13 mouse cellular contexts compared by ENCODE assay signal in genomic region chr7:110823995-110824953, GRCm38 (mm10). TPM values are rescaled to one million over a fixed set of nuclear protein-coding genes. Genes with fewer than 3 reads are reported as not detected.
DNase-seq lines count a peak whose midpoint lies in the region; ATAC-seq lines count a peak whose summit lies in the region.
"Had no signal": no experiment of that assay in that cellular context is flagged by ENCODE, and none has a peak within 500 bp of the region (broad histone marks: within the 10 kb centered on the region; RNA-seq: fewer than 3 reads in every experiment).

No protein-coding gene starts in this region.

- ATAC-seq in heart, embryonic 15.5 days (replicated peaks; ENCODE audit: insufficient number of reproducible peaks, insufficient read depth, low FRiP score, low read depth) = no peak
- peak; percentile 66 for ATAC-seq in megakaryocyte progenitor cell, adult 5-6 weeks (replicated peaks; ENCODE audit: poor library complexity)
- ATAC-seq: forebrain, embryonic 15.5 days had no signal

- H3K27me3 ChIP-seq in heart, embryonic 15.5 days = no peaks in the 10 kb centered on the region
- H3K27me3 ChIP-seq: embryonic facial prominence, embryonic 13.5 days; forebrain, embryonic 15.5 days; lung, embryonic 15.5 days had no signal

- WGBS in heart, embryonic 15.5 days = 74% methylated on average over 8 of the region's 8 CpGs

- H3K9ac ChIP-seq in heart, embryonic 15.5 days = no peak overlapping the region
- H3K9ac ChIP-seq: embryonic facial prominence, embryonic 13.5 days; forebrain, embryonic 15.5 days; lung, embryonic 15.5 days had no signal

- H3K27ac ChIP-seq in heart, embryonic 15.5 days = peak overlapping the region; percentile 11; the same call in 1 of the 2 replicates
- peak overlapping the region; percentile 77 for H3K27ac ChIP-seq in brown adipose tissue, adult 24 weeks (replicated peaks; ENCODE audit: low read depth, low read length)
- H3K27ac ChIP-seq: embryonic facial prominence, embryonic 13.5 days; forebrain, embryonic 15.5 days; lung, embryonic 15.5 days had no signal

- H3K36me3 ChIP-seq in heart, embryonic 15.5 days = peaks cover 22% of the 10 kb centered on the region

- H3K9me3 ChIP-seq in heart, embryonic 15.5 days (replicated peaks) = no peaks in the 10 kb centered on the region
- H3K9me3 ChIP-seq: embryonic facial prominence, embryonic 13.5 days; forebrain, embryonic 15.5 days; lung, embryonic 15.5 days had no signal

- H3K4me2 ChIP-seq in heart, embryonic 15.5 days = no peak overlapping the region
- H3K4me2 ChIP-seq: embryonic facial prominence, embryonic 13.5 days; forebrain, embryonic 15.5 days; lung, embryonic 15.5 days had no signal

- H3K4me3 ChIP-seq in heart, embryonic 15.5 days = no peak overlapping the region
- H3K4me3 ChIP-seq in brown adipose tissue, adult 24 weeks (ENCODE audit: insufficient read depth, low read depth, low read length) = no peak overlapping the region
- H3K4me3 ChIP-seq: embryonic facial prominence, embryonic 13.5 days; forebrain, embryonic 15.5 days; lung, embryonic 15.5 days had no signal

- DNase-seq in heart, adult 18-20 months = no peak
- peak; percentile 98 for DNase-seq in 416B (ENCODE audit: low read depth)
- DNase-seq in spleen, adult 18-20 months = no peak
- DNase-seq in gastrocnemius, postnatal 25 days = no peak
- no peak for DNase-seq in right cerebral cortex, adult 18-20 months
- DNase-seq: cerebellum, postnatal 10 days; kidney, adult 2 months had no signal

- H3K4me1 ChIP-seq in heart, embryonic 15.5 days (replicated peaks) = peaks cover 41% of the 10 kb centered on the region
- H3K4me1 ChIP-seq in brown adipose tissue, adult 24 weeks (ENCODE audit: control insufficient read depth, insufficient read depth, insufficient read length, low read length) = peaks cover 15% of the 10 kb centered on the region; the same call in 1 of the 2 replicates
- H3K4me1 ChIP-seq: forebrain, embryonic 15.5 days had no signal

RNA-seq across cellular contexts. Expression of gene Rnf141, which starts 20.0 kb away (rescaled TPM):
- polyA plus RNA-seq in heart, embryonic 15.5 days (2015; fragmentation: Nextera tagmentation; extraction: Ambion mirVana) = 30.0 and 31.0 TPM in 2 replicates
- 10 to 100 TPM; 43.8 to 46.3 TPM for total RNA-seq in heart, adult 18-20 months (2021)
- 35.2 and 35.6 TPM in 2 replicates for polyA plus RNA-seq in brown adipose tissue, adult 24 weeks (2012; ENCODE audit: insufficient read depth, insufficient read length, missing spikeins)
- total RNA-seq in megakaryocyte progenitor cell, adult 5-6 weeks (2015) = 20.1 and 34.9 TPM in 2 replicates
- total RNA-seq in megakaryocyte progenitor cell, adult 5-6 weeks (2017) = 26.2 and 35.4 TPM in 2 replicates
- 10 to 100 TPM; 16.8 to 18.6 TPM for total RNA-seq in gastrocnemius, postnatal 25 days (2021)

RNA-seq across cellular contexts. Expression of gene Lyve1, which starts 38.8 kb away (rescaled TPM):
- 11.9 and 13.2 TPM in 2 replicates for polyA plus RNA-seq in heart, embryonic 15.5 days (2015; fragmentation: Nextera tagmentation; extraction: Ambion mirVana)
- total RNA-seq in heart, adult 18-20 months (2021) = 10 to 100 TPM; 22.8 to 26.2 TPM
- 3.5 and 11.1 TPM in 2 replicates for polyA plus RNA-seq in brown adipose tissue, adult 24 weeks (2012; ENCODE audit: insufficient read depth, insufficient read length, missing spikeins)
- total RNA-seq in megakaryocyte progenitor cell, adult 5-6 weeks (2015) = 0.10 TPM in 1 of 2 replicates, not detected in the other
- total RNA-seq in megakaryocyte progenitor cell, adult 5-6 weeks (2017) = not detected in 2 replicates
- total RNA-seq in gastrocnemius, postnatal 25 days (2021) = 1 to 10 TPM; 5.8 to 9.3 TPM

RNA-seq across cellular contexts. Expression of gene Ampd3, which starts 56.3 kb away (rescaled TPM):
- polyA plus RNA-seq in heart, embryonic 15.5 days (2015; fragmentation: Nextera tagmentation; extraction: Ambion mirVana) = 8.0 and 9.3 TPM in 2 replicates
- total RNA-seq in heart, adult 18-20 months (2021) = 10 to 100 TPM; 31.3 to 34.4 TPM
- 22.4 and 30.0 TPM in 2 replicates for polyA plus RNA-seq in brown adipose tissue, adult 24 weeks (2012; ENCODE audit: insufficient read depth, insufficient read length, missing spikeins)
- 8.6 and 9.1 TPM in 2 replicates for total RNA-seq in megakaryocyte progenitor cell, adult 5-6 weeks (2015)
- 3.8 and 10.8 TPM in 2 replicates for total RNA-seq in megakaryocyte progenitor cell, adult 5-6 weeks (2017)
- total RNA-seq in gastrocnemius, postnatal 25 days (2021) = 1 to 10 TPM; 3.9 to 9.1 TPM

Comparison
In these comparisons a context has a peak if more than half of its experiments do, and no peak if none do; other contexts are left out.
1. RNA of gene Lyve1, which starts 38.8 kb away (total RNA-seq): 22.8 to 26.2 TPM in heart, adult 18-20 months and 5.8 to 9.3 TPM in gastrocnemius, postnatal 25 days; 0.10 TPM in megakaryocyte progenitor cell, adult 5-6 weeks; every median in the first group is over 4 times any median in the second.